Mouse (Mus musculus) neural tube, postnatal 0 days (tissue): Measurements from ENCODE around the gene Olfr1472. TPM values are rescaled to one million over a fixed set of nuclear protein-coding genes. Genes with fewer than 3 reads are reported as not detected.

Experiments used
- polyA plus RNA-seq: library from polyadenylated mRNA; unstranded; fragments of >200 nt; fragmentation: Nextera tagmentation; extraction: Ambion mirVana; gene quantifications from 2 replicates; pipeline ENCODE4 v1.2.1, GENCODE M21; 2015

Gene Olfr1472
- not detected in 2 replicates for polyA plus RNA-seq

GRCm38 (mm10) chr19:13455986-13456385, at the start of gene Olfr1472:
Gene Olfr1472 (minus strand): TSS chr19:13456086.

GRCm38 (mm10) chr19:13500246-13500645, 44.4 kb upstream of the Olfr1472 start, which contains the start of gene Olfr1477:
Gene Olfr1477 (plus strand): TSS chr19:13500546.

GRCm38 (mm10) chr19:13480096-13480495, 24.2 kb upstream of the Olfr1472 start, which contains the start of gene Olfr1475:
Gene Olfr1475 (minus strand): TSS chr19:13480196.

GRCm38 (mm10) chr19:13469265-13469664, 13.4 kb upstream of the Olfr1472 start, which contains the start of gene Olfr1474:
Gene Olfr1474 (plus strand): TSS chr19:13469565.

GRCm38 (mm10) chr19:13443109-13443508, 12.8 kb downstream of the Olfr1472 start, which contains the start of gene Olfr1471:
Gene Olfr1471 (plus strand): TSS chr19:13443409.

GRCm38 (mm10) chr19:13407549-13407948, 48.3 kb downstream of the Olfr1472 start, which contains the start of gene Olfr1469:
Gene Olfr1469 (plus strand): TSS chr19:13407849.

Other genes with a start within 250 kb of the Olfr1472 start
- gene Olfr1463, start 224.8 kb downstream of the Olfr1472 start, polyA plus RNA-seq = not detected in 2 replicates
- not detected in 2 replicates for gene Olfr1465, start 140.5 kb downstream of the Olfr1472 start, polyA plus RNA-seq
- not detected in 2 replicates for gene Olfr1466, start 117.2 kb downstream of the Olfr1472 start, polyA plus RNA-seq
- gene Olfr1467, start 93.8 kb downstream of the Olfr1472 start, polyA plus RNA-seq = not detected in 2 replicates
- gene Olfr1469, start 48.2 kb downstream of the Olfr1472 start, polyA plus RNA-seq = not detected in 2 replicates
- not detected in 2 replicates for gene Olfr1471, start 12.7 kb downstream of the Olfr1472 start, polyA plus RNA-seq
- not detected in 2 replicates for gene Olfr1474, start 13.5 kb upstream of the Olfr1472 start, polyA plus RNA-seq
- gene Olfr1475, start 24.1 kb upstream of the Olfr1472 start, polyA plus RNA-seq = not detected in 2 replicates
- not detected in 2 replicates for gene Olfr1477, start 44.5 kb upstream of the Olfr1472 start, polyA plus RNA-seq
- gene Olfr1480, start 71.8 kb upstream of the Olfr1472 start, polyA plus RNA-seq = not detected in 2 replicates
- gene Olfr1484, start 127.4 kb upstream of the Olfr1472 start, polyA plus RNA-seq = not detected in 2 replicates
- gene Olfr1487, start 161.3 kb upstream of the Olfr1472 start, polyA plus RNA-seq = not detected in 2 replicates
- gene Olfr1489, start 175.5 kb upstream of the Olfr1472 start, polyA plus RNA-seq = not detected in 2 replicates
- not detected in 2 replicates for gene Olfr1490, start 195.0 kb upstream of the Olfr1472 start, polyA plus RNA-seq
- not detected in 2 replicates for gene Olfr1491, start 241.2 kb upstream of the Olfr1472 start, polyA plus RNA-seq